Mouse (Mus musculus): ENCODE results near the gene Ttc25. TPM values are rescaled to one million over a fixed set of nuclear protein-coding genes. Genes with fewer than 3 reads are reported as not detected.

Ttc25 gene
- polyA plus RNA-seq, 1 experiment from 2014 or later, result 1.2 TPM

DNA sequence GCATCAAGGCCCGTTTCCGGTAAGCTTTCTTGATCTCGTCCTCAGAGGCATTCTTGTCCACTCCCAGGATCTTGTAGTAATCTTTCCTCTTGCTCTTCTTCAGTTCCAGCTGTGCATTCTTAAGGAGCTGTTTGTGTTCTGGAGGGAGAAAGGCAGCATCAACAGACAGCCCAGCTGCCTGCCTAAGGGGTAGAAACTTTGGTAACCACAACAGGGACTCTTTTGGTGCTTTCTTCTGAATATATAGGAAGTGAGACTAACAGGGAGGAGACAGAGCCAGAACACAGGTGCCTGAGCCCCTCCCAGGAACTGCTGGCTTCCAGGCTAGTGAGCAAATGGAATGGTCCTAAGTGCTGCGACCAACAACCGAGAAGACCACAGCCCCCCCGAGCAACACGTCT, 39.2 kb downstream of the Ttc25 start:
- no peaks in the 10 kb centered on the region for H3K27me3 ChIP-seq
- H3K9ac ChIP-seq (replicated peaks), result no peak overlapping the region
- H3K4me1 ChIP-seq (replicated peaks), result no peaks in the 10 kb centered on the region
- no peak for ATAC-seq (ENCODE audit: insufficient number of reproducible peaks, insufficient read depth, low FRiP score, low TSS enrichment, low read depth)
- H3K4me3 ChIP-seq (replicated peaks), result no peak overlapping the region
- H3K36me3 ChIP-seq, result peaks cover 100% of the 10 kb centered on the region
- H3K9me3 ChIP-seq, result no peaks in the 10 kb centered on the region
- WGBS, result 95% methylated on average over 7 of the region's 7 CpGs
- H3K4me2 ChIP-seq, result no peak overlapping the region
- no peak overlapping the region for H3K27ac ChIP-seq

- Histone ChIP-seq H3K9ac (replicated peaks) (no peak overlapping the region), H3K4me1 (replicated peaks) (no peaks in the 10 kb centered on the region), H3K36me3 (peaks cover 100% of the 10 kb centered on the region), H3K27ac (no peak overlapping the region), H3K27me3 (no peaks in the 10 kb centered on the region), H3K4me3 (replicated peaks) (no peak overlapping the region), H3K4me2 (no peak overlapping the region), H3K9me3 (no peaks in the 10 kb centered on the region)
- no peak for ATAC-seq (ENCODE audit: insufficient number of reproducible peaks, insufficient read depth, low FRiP score, low TSS enrichment, low read depth)
- 95% methylated on average over 3 of the region's 3 CpGs for WGBS
These were observed 39.7 kb downstream of the Ttc25 start for GRCm38 (mm10) chr11:100585148-100585547.

- Histone ChIP-seq H3K9ac (replicated peaks) (no peak overlapping the region), H3K4me1 (replicated peaks) (no peaks in the 10 kb centered on the region), H3K27ac (no peak overlapping the region), H3K4me2 (no peak overlapping the region), H3K36me3 (peaks cover 100% of the 10 kb centered on the region), H3K4me3 (replicated peaks) (no peak overlapping the region), H3K9me3 (no peaks in the 10 kb centered on the region), H3K27me3 (no peaks in the 10 kb centered on the region)
- WGBS, result 93% methylated on average over 2 of the region's 2 CpGs
- ATAC-seq (ENCODE audit: insufficient number of reproducible peaks, insufficient read depth, low FRiP score, low TSS enrichment, low read depth), result no peak
These were observed 43.1 kb downstream of the Ttc25 start for GRCm38 (mm10) chr11:100588462-100588861.

- no peak overlapping the region for H3K9ac ChIP-seq (replicated peaks)
- H3K4me1 ChIP-seq (replicated peaks), result no peaks in the 10 kb centered on the region
- H3K27ac ChIP-seq, result no peak overlapping the region
- 90% methylated on average over 11 of the region's 11 CpGs for WGBS
- no peaks in the 10 kb centered on the region for H3K27me3 ChIP-seq
- H3K9me3 ChIP-seq, result no peaks in the 10 kb centered on the region
- no peak overlapping the region for H3K4me2 ChIP-seq
- no peak for ATAC-seq (ENCODE audit: insufficient number of reproducible peaks, insufficient read depth, low FRiP score, low TSS enrichment, low read depth)
- H3K4me3 ChIP-seq (replicated peaks), result no peak overlapping the region
- H3K36me3 ChIP-seq, result peaks cover 100% of the 10 kb centered on the region
These were observed 47.1 kb downstream of the Ttc25 start for GRCm38 (mm10) chr11:100592346-100593046.

DNA sequence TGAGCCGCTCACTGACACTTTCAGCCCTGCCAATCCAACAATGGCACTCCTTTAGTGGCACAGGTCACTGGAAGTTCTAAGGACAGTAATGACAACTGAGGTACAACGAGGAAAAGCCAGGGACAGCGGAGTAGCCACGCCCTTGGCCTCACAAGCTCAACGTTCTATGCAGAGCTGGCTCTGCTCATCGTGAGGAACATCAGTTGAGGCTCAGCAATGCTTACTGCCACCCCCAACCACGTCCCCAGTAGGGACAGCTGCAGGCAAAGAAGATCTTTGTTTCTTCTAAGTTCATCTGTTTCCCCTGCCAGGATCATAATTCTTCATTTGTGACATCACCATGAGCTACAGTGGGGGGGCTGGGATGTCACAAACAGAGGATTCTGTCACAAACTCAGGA, 49.2 kb downstream of the Ttc25 start:
- H3K9ac ChIP-seq (replicated peaks), result no peak overlapping the region
- no peak for ATAC-seq (ENCODE audit: insufficient number of reproducible peaks, insufficient read depth, low FRiP score, low TSS enrichment, low read depth)
- H3K4me3 ChIP-seq (replicated peaks), result no peak overlapping the region
- no peaks in the 10 kb centered on the region for H3K9me3 ChIP-seq
- 88% methylated on average over 7 of the region's 7 CpGs for WGBS
- no peak overlapping the region for H3K27ac ChIP-seq
- no peaks in the 10 kb centered on the region for H3K4me1 ChIP-seq (replicated peaks)
- peaks cover 100% of the 10 kb centered on the region for H3K36me3 ChIP-seq
- no peak overlapping the region for H3K4me2 ChIP-seq
- H3K27me3 ChIP-seq, result no peaks in the 10 kb centered on the region

- H3K4me1 ChIP-seq (replicated peaks), result no peaks in the 10 kb centered on the region
- no peak overlapping the region for H3K4me3 ChIP-seq (replicated peaks)
- H3K9ac ChIP-seq (replicated peaks), result no peak overlapping the region
- no peak overlapping the region for H3K27ac ChIP-seq
- ATAC-seq (ENCODE audit: insufficient number of reproducible peaks, insufficient read depth, low FRiP score, low TSS enrichment, low read depth), result no peak
- H3K36me3 ChIP-seq, result peaks cover 100% of the 10 kb centered on the region
- H3K4me2 ChIP-seq, result no peak overlapping the region
- no peaks in the 10 kb centered on the region for H3K27me3 ChIP-seq
- 77% methylated on average over 4 of the region's 4 CpGs for WGBS
- H3K9me3 ChIP-seq, result no peaks in the 10 kb centered on the region
These were observed 50.1 kb downstream of the Ttc25 start for GRCm38 (mm10) chr11:100595533-100595932.

GRCm38 (mm10) chr11:100598074-100598473, 52.7 kb downstream of the Ttc25 start:
- H3K27me3 ChIP-seq, result no peaks in the 10 kb centered on the region
- peaks cover 91% of the 10 kb centered on the region for H3K36me3 ChIP-seq
- no peaks in the 10 kb centered on the region for H3K4me1 ChIP-seq (replicated peaks)
- 88% methylated on average over 4 of the region's 4 CpGs for WGBS
- no peak for ATAC-seq (ENCODE audit: insufficient number of reproducible peaks, insufficient read depth, low FRiP score, low TSS enrichment, low read depth)
- H3K27ac ChIP-seq, result no peak overlapping the region
- no peak overlapping the region for H3K9ac ChIP-seq (replicated peaks)
- H3K4me2 ChIP-seq, result no peak overlapping the region
- H3K4me3 ChIP-seq (replicated peaks), result no peak overlapping the region
- no peaks in the 10 kb centered on the region for H3K9me3 ChIP-seq

DNA sequence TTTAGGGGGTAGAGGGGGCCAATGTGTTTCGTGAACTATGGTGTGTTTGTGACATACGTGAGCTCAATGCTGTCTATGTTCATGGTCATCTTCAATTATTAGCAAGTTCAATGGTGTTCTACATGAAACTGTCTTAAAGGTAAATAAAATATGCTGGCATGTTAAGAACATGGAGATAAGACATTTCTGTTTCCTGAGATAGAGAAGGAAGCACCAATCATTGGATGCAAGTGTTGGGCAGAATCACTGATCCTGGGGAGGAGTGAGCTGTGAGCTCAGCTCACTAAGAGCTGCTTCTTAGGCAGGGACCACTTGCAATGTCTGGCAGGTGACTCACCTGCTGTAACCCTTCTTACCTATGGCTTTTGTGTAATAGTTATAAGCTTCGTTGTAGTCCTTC, 56.0 kb downstream of the Ttc25 start:
- no peak overlapping the region for H3K9ac ChIP-seq (replicated peaks)
- no peak overlapping the region for H3K4me2 ChIP-seq
- peaks cover 4% of the 10 kb centered on the region for H3K4me1 ChIP-seq (replicated peaks)
- no peaks in the 10 kb centered on the region for H3K27me3 ChIP-seq
- ATAC-seq (ENCODE audit: insufficient number of reproducible peaks, insufficient read depth, low FRiP score, low TSS enrichment, low read depth), result no peak
- 96% methylated on average over 3 of the region's 3 CpGs for WGBS
- no peak overlapping the region for H3K27ac ChIP-seq
- no peak overlapping the region for H3K4me3 ChIP-seq (replicated peaks)
- H3K9me3 ChIP-seq, result no peaks in the 10 kb centered on the region
- peaks cover 66% of the 10 kb centered on the region for H3K36me3 ChIP-seq

DNA sequence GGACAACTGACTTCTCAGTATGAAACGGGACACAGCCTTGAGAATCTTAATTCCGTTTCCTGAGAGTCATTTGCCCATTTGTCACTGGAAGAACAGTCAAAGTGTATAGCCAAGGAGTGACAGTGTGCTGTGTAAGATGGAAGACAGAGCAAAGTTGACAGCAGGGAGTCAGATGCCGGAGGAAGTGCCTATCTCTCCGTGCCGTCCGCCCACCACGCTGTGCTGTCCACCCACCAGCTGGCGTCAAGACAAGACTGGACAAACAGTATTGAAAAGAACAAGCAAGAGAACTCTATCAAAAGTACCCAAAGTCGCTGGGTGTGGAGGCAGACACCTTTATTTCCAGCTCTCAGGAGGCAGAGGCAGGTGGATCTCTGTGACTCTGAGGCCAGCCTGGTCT, 57.7 kb downstream of the Ttc25 start:
- H3K9me3 ChIP-seq, result no peaks in the 10 kb centered on the region
- peaks cover 4% of the 10 kb centered on the region for H3K4me1 ChIP-seq (replicated peaks)
- no peak overlapping the region for H3K4me3 ChIP-seq (replicated peaks)
- no peak overlapping the region for H3K9ac ChIP-seq (replicated peaks)
- H3K27me3 ChIP-seq, result no peaks in the 10 kb centered on the region
- no peak for ATAC-seq (ENCODE audit: insufficient number of reproducible peaks, insufficient read depth, low FRiP score, low TSS enrichment, low read depth)
- H3K27ac ChIP-seq, result no peak overlapping the region
- H3K4me2 ChIP-seq, result no peak overlapping the region
- WGBS, result 93% methylated on average over 9 of the region's 9 CpGs
- peaks cover 61% of the 10 kb centered on the region for H3K36me3 ChIP-seq

GRCm38 (mm10) chr11:100603813-100604212, 58.4 kb downstream of the Ttc25 start:
- H3K27ac ChIP-seq, result no peak overlapping the region
- no peak overlapping the region for H3K4me3 ChIP-seq (replicated peaks)
- no peak overlapping the region for H3K9ac ChIP-seq (replicated peaks)
- peaks cover 4% of the 10 kb centered on the region for H3K4me1 ChIP-seq (replicated peaks)
- WGBS, result 79% methylated on average over 8 of the region's 8 CpGs
- no peaks in the 10 kb centered on the region for H3K27me3 ChIP-seq
- ATAC-seq (ENCODE audit: insufficient number of reproducible peaks, insufficient read depth, low FRiP score, low TSS enrichment, low read depth), result no peak
- H3K4me2 ChIP-seq, result no peak overlapping the region
- H3K36me3 ChIP-seq, result peaks cover 61% of the 10 kb centered on the region
- H3K9me3 ChIP-seq, result no peaks in the 10 kb centered on the region

DNA sequence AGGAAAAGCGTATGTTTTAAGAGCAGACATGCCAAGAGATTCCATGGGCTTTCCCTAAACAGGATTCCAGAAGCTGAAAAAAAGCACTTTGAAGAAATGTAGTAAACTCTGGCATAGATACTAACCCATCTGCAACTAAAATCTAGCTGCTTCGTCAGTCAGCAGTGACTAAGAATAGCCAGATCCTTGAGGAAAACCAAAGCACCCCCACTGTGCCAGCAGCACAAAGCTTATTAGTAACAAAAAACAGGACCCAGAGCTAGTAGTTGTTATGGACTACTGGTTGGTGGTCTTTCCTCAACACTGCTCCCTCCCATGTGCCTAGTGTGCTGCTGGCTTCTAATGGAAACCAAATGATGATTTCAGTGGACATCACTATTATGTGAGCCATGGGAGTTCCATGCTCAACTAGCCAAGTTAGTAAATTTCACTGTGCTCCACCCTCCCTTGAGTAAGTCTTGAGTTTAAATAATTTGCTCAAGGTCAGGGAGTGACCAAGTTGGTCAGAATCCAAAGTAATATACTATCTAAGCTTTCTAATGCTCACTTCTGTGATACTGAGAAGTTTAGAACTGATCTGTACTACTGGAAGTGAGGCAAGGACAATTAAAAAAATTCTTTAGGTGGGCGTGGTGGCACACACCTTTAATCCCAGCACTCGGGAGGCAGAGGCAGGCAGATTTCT, 59.1 kb downstream of the Ttc25 start:
- H3K36me3 ChIP-seq, result peaks cover 56% of the 10 kb centered on the region
- H3K4me3 ChIP-seq (replicated peaks), result no peak overlapping the region
- WGBS, result 73% methylated on average over 4 of the region's 4 CpGs
- no peak overlapping the region for H3K4me2 ChIP-seq
- H3K9me3 ChIP-seq, result no peaks in the 10 kb centered on the region
- H3K4me1 ChIP-seq (replicated peaks), result peaks cover 4% of the 10 kb centered on the region
- H3K9ac ChIP-seq (replicated peaks), result no peak overlapping the region
- H3K27me3 ChIP-seq, result no peaks in the 10 kb centered on the region
- H3K27ac ChIP-seq, result no peak overlapping the region
- no peak for ATAC-seq (ENCODE audit: insufficient number of reproducible peaks, insufficient read depth, low FRiP score, low TSS enrichment, low read depth)

DNA sequence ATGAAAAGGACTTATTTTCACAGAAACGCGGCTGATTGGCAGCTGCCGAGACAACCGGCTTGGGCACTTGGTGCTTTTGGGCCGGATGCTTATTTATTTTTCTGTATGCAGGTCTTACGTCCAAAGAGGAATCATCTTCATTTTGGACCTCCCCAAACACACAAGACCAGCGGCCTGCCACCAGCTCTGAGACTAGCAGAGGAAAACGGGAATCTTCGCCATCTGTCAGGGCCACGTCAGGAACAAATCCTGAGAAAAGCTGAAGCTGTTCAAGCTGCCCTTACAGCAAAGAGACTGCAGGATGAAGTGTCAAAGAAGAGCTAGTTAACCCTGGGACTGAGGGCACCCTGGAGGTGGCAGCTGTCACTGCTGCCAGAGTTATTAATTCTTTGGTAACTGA, 60.0 kb downstream of the Ttc25 start:
- Histone ChIP-seq H3K9ac (replicated peaks) (no peak overlapping the region), H3K4me1 (replicated peaks) (peaks cover 4% of the 10 kb centered on the region), H3K36me3 (peaks cover 46% of the 10 kb centered on the region), H3K9me3 (no peaks in the 10 kb centered on the region), H3K27ac (0 out of 2 replicates have a peak overlapping the region, but pooled peaks have one; percentile 12), H3K4me2 (no peak overlapping the region), H3K27me3 (no peaks in the 10 kb centered on the region), H3K4me3 (replicated peaks) (no peak overlapping the region)
- no peak for ATAC-seq (ENCODE audit: insufficient number of reproducible peaks, insufficient read depth, low FRiP score, low TSS enrichment, low read depth)
- 90% methylated on average over 10 of the region's 10 CpGs for WGBS

Measured in limb, embryonic 12.5 days (tissue).